Mouse (Mus musculus): ENCODE data around the gene Dph7.
"Not testable (repeated sequence)": the region's sequence is repeated elsewhere in the genome, so short reads cannot be mapped to it uniquely, and the experiment has no call there.

Gene Dph7

DNA sequence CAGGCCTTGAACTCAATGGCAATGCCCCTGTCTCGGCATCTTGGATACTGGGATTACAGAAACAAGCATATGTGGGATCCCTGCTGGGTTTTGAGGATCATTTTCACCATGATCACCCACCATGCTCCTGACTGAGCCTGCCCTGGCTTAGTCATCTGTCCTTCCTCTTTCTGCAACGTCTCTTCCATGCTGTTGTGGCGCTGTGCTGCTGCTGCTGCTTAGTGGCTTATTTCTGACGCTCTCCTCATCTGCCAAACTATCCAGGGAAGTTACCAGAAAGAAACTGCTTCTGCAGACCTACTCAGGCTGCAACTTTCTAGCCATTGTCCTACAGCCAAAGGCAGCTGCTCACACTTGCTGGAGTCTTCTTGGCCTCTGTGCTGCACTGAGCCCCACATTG lies 8.2 kb downstream of the Dph7 start:
- DNase-seq (ENCODE audit: low spot score in 2 of 2): no peak

DNA sequence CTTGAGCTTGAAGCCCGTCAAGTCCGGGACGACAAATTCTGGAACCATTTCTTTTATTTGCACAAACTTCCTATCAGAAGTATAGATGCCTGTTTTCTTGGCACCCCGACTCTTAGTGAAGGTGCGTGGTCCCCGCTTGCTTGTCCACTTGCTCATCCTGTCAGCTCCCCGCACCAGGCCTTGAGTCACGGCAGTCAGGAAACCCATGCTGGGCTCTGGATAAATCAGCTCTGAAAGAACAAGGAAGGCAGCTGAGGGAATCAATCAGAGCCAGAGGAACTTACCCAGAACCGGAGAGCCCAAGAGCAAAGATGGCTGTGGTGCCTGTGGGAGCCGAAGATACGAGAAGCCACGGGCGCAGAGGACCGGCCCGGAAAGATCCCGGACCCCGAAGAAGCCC lies 12.3 kb downstream of the Dph7 start:
- not testable (repeated sequence) for DNase-seq (ENCODE audit: low spot score in 2 of 2)

DNA sequence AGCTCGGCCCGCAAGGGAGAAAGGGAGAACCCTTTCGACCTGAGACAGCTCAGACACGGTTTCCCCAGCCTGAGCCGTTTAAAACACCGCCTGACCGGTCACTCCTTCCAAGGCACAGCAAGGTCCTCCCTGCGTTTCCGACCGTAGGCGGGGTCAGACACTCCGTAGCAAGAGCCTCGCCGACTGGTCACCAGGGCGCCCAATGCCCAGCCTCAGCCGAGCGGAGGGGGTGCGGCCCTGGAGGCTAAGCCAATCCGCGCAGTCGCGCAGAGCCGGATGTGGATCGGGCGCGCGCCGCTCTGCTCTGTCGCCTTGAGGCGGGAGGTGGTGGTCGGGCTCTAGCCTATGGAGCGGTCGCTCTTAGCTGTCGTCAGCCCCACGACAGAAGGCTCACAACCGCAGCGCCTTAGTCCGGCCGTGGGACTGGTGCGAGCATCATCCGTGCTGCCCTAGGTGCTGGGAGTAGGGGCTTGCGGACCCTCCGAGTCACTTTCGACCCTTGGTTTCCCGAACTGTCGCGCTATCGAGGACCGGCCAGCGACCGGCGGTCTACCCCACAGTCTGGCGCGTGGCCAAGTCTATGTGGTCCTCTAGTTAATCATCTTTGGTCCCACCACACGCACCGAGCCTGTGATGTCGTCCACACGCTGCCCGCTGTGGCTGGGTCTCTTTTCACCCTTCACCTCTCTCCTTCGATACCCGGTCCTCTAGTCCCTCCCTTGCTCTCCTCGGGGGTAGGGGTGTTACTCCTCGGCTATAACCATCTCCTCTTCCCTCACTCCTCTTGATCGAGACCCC lies 12.9 kb downstream of the Dph7 start, which contains the start of gene Mrpl41:
Gene Mrpl41, minus strand, starts transcription at position 193 of the 798 bp plus-strand sequence.
- DNase-seq (ENCODE audit: low spot score in 2 of 2): peak; percentile 96 to 97

DNA sequence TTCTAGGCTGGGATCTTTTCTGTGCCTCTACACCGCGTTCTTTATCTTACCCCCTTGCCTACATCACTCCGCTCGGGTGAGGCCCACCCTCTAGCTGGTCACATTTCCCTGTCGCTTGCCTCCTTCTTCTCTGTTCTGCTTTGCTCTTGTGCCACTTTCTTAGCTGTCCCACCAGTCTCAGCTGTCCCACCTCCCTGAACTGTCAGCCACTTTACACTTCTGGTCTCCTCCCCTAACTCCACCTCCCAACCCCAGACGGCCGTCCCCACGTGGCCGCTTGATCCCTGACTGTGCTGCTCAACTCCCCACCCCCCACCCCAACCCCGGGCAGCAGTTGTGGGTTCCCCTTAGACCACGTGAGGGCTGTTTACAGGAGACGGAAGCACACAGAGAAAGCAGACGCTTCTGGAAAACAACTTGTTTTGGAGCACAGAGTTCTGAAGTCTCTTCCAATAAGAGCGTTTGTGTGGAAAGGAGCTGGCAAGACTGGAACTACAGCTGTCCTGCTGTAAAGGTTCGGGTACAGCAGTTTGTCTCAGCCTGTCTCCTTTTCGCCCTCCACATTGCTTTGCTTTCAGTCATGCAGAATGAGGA lies 13.6 kb downstream of the Dph7 start, which contains the start of gene Pnpla7:
Gene Pnpla7, plus strand, starts transcription at position 330 of the 594 bp plus-strand sequence.
- peak; percentile 83 to 85 for DNase-seq (ENCODE audit: low spot score in 2 of 2)

DNA sequence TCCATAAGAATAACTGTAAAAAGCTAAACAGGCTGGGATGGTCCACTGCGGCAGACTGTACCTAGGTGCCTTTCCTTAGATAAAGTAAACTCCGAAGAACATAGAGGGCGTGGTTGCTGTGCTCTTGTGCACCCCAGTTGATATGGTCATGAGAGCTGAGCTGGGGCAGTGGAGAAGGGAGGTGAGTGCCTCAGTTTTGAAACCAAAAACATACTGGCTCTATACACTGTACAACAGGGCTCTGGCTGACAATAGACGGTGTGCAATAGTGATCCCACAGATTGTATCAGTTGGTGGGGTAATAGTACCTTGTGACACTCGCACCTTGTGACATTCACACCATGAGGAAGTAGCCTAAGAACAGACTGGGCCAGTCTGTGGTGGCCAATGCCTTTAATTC lies 14.8 kb downstream of the Dph7 start:
- no peak for DNase-seq (ENCODE audit: low spot score in 2 of 2)

DNA sequence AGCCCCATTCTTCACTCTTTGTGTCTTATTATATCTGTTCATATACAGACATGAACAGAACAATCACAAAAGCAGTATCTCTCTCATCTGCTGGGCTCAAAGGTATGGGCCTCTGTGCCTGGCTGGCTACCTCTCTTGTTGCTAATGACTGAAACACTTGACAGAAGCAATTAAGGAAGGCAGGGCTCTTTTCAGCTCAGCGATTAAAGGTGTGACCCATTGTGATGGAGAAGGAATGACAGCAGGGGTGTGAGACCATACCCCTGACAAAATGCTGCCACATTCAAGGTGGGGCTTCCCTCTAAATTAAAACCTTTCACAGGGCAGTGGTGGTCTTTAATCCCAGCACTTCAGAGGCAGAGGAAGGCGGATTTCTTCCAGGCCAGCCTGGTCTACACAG lies 25.6 kb downstream of the Dph7 start:
- DNase-seq (ENCODE audit: low spot score in 2 of 2): no peak

DNA sequence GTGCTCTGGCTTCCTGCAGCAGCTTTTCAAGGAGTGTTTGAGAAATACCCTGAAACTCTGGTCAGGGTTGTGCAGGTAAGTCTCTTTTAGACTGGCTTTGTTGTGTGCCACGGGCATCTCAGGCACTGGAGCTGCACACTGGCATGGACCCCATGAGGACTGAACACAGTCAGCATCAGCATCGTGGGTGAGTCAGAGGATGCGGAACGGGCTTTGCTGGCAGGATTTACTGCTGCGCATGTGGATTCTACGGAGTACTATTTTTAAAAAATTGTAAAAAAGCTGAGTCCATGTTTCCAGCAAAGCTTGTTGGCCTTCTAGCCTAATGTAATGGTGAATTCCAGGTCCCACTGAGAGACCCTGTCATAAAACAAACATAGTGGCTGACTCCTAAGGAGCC lies 33.1 kb downstream of the Dph7 start:
- DNase-seq (ENCODE audit: low spot score in 2 of 2): no peak

DNA sequence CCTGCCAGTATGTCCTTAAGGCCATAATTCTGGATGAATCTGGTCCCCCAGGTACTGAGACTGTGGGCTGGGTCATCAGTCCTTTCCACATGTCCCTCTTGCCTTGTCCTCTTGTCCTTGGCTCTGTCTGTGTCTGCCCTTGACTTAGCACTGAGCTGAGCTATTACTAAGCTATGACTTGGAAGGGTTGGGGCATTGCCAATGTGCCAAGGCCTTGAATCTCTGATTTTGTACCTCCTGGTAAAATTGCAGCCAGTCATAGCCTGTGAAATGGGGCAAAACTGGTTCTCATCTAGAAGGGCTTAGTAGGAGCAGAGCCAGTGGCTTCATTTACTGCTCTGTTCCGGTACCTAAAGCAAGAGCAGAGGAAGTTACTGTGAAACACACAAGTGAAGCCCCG lies 34.3 kb downstream of the Dph7 start:
- no peak for DNase-seq (ENCODE audit: low spot score in 2 of 2)

DNA sequence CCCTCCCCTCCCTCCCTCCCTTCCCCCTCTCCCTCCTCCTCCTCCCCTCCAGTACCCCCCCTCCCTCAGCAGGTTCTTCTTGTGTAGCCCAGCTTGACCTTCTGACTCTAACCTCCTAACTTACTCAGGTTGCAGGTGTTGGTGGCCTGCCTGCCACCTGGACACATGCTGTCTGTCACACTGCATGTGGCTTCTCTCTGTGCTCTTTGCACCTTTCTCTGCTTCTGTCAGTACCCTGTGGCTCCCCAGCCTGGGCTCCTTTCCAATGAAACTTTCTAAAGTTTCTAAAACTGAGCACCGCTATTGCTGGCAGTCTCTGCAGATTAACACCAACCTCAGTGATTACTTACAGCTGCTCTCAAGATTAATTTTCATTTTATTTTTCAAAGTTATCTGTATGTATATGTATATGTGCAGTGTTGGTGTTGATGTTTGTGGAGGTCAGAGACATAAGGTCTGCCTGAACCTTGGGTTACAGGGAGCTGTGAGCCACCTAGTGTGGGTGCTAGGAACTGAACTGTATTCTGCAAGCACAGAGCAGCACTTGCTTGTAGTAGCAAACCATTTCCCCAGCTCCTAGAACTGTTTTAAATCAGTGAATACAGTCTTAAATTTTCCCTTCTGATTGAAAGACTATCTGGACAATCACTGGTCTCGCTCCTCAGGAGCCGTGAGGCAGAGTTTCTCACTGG lies 38.5 kb downstream of the Dph7 start:
- DNase-seq (ENCODE audit: low spot score in 2 of 2): no peak

DNA sequence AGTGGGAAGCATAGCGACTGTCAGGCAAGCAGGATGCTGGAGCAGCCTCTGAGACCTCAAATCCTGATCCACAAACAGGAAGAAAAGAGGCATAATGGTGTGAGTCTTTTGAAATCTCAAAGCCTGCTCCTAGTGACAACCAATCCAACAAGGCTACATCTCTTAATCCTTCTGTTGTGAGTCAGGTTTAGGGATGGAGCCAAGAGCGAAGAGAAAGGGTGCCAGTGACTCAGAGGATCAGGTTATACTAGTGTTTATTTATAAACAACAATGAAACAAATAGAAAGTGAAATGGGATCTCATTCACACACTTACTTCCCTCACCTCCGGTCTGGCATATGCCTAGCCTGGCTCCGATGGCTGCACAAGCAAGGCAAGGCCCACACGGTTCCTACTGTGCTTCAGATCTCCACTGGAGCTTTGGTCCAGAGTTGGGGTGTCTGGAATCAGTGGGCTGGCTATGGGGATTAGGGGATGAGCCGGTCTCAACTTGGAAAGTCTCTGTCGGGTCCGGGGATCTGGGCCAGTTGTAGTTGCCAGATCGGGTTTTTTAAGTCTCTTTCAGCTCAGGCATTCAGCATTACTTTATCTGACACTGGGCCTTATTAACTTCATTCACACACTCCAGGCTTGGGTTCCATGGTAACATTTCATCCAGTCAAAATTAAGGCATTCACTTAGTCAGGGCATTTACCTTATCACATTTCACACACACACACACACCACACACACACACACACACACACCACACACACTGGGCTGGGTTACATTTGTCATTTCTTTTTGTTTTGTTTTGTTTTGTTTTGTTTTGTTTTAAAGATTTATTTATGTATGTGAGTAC lies 42.0 kb downstream of the Dph7 start:
- DNase-seq (ENCODE audit: low spot score in 2 of 2): no peak

DNA sequence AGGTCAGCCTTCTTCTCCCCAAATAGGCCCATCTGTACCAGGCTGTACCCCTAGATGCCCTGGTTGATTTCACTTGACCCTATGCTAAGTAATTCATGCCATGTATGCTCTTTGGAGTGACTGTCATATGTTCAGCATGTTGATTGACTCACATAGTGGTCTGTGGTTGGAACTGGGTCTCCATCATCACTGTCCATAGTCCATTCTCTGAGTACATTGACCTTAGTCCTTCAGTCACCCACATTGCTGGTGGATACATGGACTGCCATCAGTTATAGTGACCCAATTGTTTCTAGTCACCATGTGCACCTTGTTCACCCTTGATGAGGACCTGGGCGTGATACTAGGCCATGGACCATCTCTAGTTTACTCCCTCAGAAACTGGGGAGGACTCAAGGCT lies 44.6 kb downstream of the Dph7 start:
- DNase-seq (ENCODE audit: low spot score in 2 of 2): no peak

DNA sequence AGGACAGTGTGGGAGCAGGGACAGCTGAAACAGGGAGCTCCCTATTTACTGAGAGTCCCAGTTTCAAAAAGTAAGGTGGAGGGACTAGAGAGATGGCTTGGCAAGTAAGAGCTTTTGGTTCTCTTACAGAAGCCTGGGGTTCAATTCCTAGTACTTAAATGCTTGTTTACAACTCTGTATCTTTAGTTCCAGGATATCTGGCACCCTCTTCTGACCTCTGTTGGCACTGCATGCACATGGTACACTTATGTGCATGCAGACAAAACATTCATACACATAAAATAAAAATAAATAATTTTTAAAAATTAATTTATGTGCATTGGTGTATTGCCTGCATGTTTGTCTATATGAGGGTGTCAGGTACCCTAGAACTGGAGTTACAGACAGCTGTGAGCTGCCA lies 46.0 kb downstream of the Dph7 start:
- DNase-seq (ENCODE audit: low spot score in 2 of 2): no peak
